ENCODE assay signal across 8 mouse cellular contexts in genomic region chr11:113565006-113565995, GRCm38 (mm10). TPM values are rescaled to one million over a fixed set of nuclear protein-coding genes. Genes with fewer than 3 reads are reported as not detected.
DNase-seq lines count a peak whose midpoint lies in the region; ATAC-seq and TF ChIP-seq lines count a peak whose summit lies in the region.

No protein-coding gene starts in this region.

- H3K4me2 ChIP-seq in forebrain, embryonic 14.5 days (ENCODE audit: low read length), result peak overlapping the region; percentile 88
- peak overlapping the region; percentile 74 for H3K4me2 ChIP-seq in neural tube, embryonic 14.5 days (ENCODE audit: low read depth, low read length)

- H3K27me3 ChIP-seq in forebrain, embryonic 14.5 days (replicated peaks; ENCODE audit: control insufficient read depth, insufficient read depth, low read length), result no peaks in the 10 kb centered on the region
- H3K27me3 ChIP-seq in neural tube, embryonic 14.5 days (ENCODE audit: control insufficient read depth, insufficient read depth, low read length), result no peaks in the 10 kb centered on the region
- H3K27me3 ChIP-seq in testis, adult 2 months (ENCODE audit: control insufficient read depth, insufficient read depth, low read length), result no peaks in the 10 kb centered on the region

- H3K9me3 ChIP-seq in forebrain, embryonic 14.5 days (replicated peaks; ENCODE audit: control insufficient read depth, low read length), result no peaks in the 10 kb centered on the region
- H3K9me3 ChIP-seq in neural tube, embryonic 14.5 days (ENCODE audit: control insufficient read depth, low read length), result no peaks in the 10 kb centered on the region

- no peaks in the 10 kb centered on the region for H3K36me3 ChIP-seq in forebrain, embryonic 14.5 days (ENCODE audit: control insufficient read depth, insufficient read depth, low read length)
- H3K36me3 ChIP-seq in neural tube, embryonic 14.5 days (ENCODE audit: control insufficient read depth, insufficient read depth, low read length), result no peaks in the 10 kb centered on the region
- H3K36me3 ChIP-seq in testis, adult 2 months (ENCODE audit: control insufficient read depth, insufficient read depth, low read length), result no peaks in the 10 kb centered on the region

- H3K27ac ChIP-seq in forebrain, embryonic 14.5 days (ENCODE audit: low read depth, low read length), result no peak overlapping the region
- no peak overlapping the region for H3K27ac ChIP-seq in neural tube, embryonic 14.5 days (ENCODE audit: low read depth, low read length)
- H3K27ac ChIP-seq in testis, adult 2 months (ENCODE audit: control insufficient read depth, insufficient read depth, low read depth, low read length), result no peak overlapping the region

- intact Hi-C loops in heart, postnatal 25 days (cut with DNase I), result no loop called here

- peak overlapping the region; percentile 73 for H3K9ac ChIP-seq in forebrain, embryonic 14.5 days (ENCODE audit: low read length)
- peak overlapping the region; percentile 63 for H3K9ac ChIP-seq in neural tube, embryonic 14.5 days (replicated peaks; ENCODE audit: low read depth, low read length)

- peak overlapping the region; percentile 54 for H3K4me3 ChIP-seq in forebrain, embryonic 14.5 days (ENCODE audit: low read depth, low read length)
- H3K4me3 ChIP-seq in neural tube, embryonic 14.5 days (ENCODE audit: low read depth, low read length), result peak overlapping the region; percentile 46
- H3K4me3 ChIP-seq in testis, adult 2 months (ENCODE audit: control insufficient read depth, low read depth, low read length), result peak overlapping the region; percentile 74

- H3K4me1 ChIP-seq in forebrain, embryonic 14.5 days (ENCODE audit: control insufficient read depth, insufficient read depth, low read length), result peaks cover 9% of the 10 kb centered on the region
- peaks cover 7% of the 10 kb centered on the region; the same call in 1 of the 2 replicates for H3K4me1 ChIP-seq in neural tube, embryonic 14.5 days (ENCODE audit: control insufficient read depth, insufficient read depth, low read length)
- peaks cover 12% of the 10 kb centered on the region for H3K4me1 ChIP-seq in testis, adult 2 months (ENCODE audit: control insufficient read depth, insufficient read depth, low read length)

- WGBS in forebrain, embryonic 14.5 days, result 8% methylated on average over 32 of the region's 34 CpGs
- 10% methylated on average over 34 of the region's 34 CpGs for WGBS in neural tube, embryonic 14.5 days

- TF ChIP-seq CTCF in testis, adult 2 months (IDR thresholded peaks at IDR 0.05; ENCODE audit: control insufficient read depth, insufficient read depth, insufficient replicate concordance, low read depth, low read length), result no peak

- DNase-seq in ES-CJ7 (ENCODE audit: low read depth, low spot score), result peak; percentile 94
- peak; percentile 90 for DNase-seq in forebrain, embryonic 14.5 days (ENCODE audit: low spot score)
- peak; percentile 47 for DNase-seq in heart, postnatal 25 days (ENCODE audit: low spot score)
- DNase-seq in layer of hippocampus, adult 11-12 months (ENCODE audit: low spot score), result peak; percentile 79
- DNase-seq in lung, adult 18-20 months, result peak; percentile 81 to 84

- no peak for TF ChIP-seq POLR2A in testis, adult 2 months (IDR thresholded peaks at IDR 0.05; ENCODE audit: control insufficient read depth, low read depth, low read length)

- peak; percentile 76 for ATAC-seq in cerebellum, adult (ENCODE audit: insufficient number of reproducible peaks, low FRiP score, low TSS enrichment)
- peak; percentile 91 for ATAC-seq in forebrain, embryonic 14.5 days
- ATAC-seq in neural tube, embryonic 14.5 days (ENCODE audit: low read depth), result peak; percentile 91

RNA-seq across cellular contexts. Expression of gene Sstr2, which starts 53.8 kb away (rescaled TPM):
- 71.9 and 75.2 TPM in 2 replicates for polyA plus RNA-seq in forebrain, embryonic 14.5 days (2014; fragmentation: Nextera tagmentation; extraction: Ambion mirVana)
- total RNA-seq in heart, postnatal 25 days (2021), result not detected
- polyA plus RNA-seq in neural tube, embryonic 14.5 days (2014; fragmentation: Nextera tagmentation; extraction: Ambion mirVana), result 9.9 and 14.2 TPM in 2 replicates
- 0.85 and 1.3 TPM in 2 replicates for polyA plus RNA-seq in testis, adult 2 months (2012; rRNA removed)
